Mouse (Mus musculus) lung, embryonic 16.5 days (tissue): Measurements from ENCODE around the gene Tmem151a. TPM values are rescaled to one million over a fixed set of nuclear protein-coding genes. Genes with fewer than 3 reads are reported as not detected.

Source experiments
- ATAC-seq: fragments of 200-750 bp; cut with Nextera tagmentation; 2 replicates; pipeline ENCODE4 v1.8.0; 2017; ENCODE audit warnings: low read depth, mild to moderate bottlenecking, moderate library complexity
- H3K27ac ChIP-seq: fragments of 300-500 bp; sonication (generic); 2 replicates; pipeline ENCODE4 v1.5.1; 2014; ENCODE audit warnings: mild to moderate bottlenecking, control low read depth, low read length
- H3K27me3 ChIP-seq: fragments of 300-500 bp; sonication (generic); 2 replicates; pipeline ENCODE4 v1.6.1; 2014; ENCODE audit warnings: low read depth, low read length, mixed read lengths; ENCODE audit not compliant: control insufficient read depth, insufficient read depth
- H3K36me3 ChIP-seq: fragments of 300-500 bp; sonication (generic); 2 replicates; pipeline ENCODE4 v1.6.1; 2014; ENCODE audit warnings: low read length; ENCODE audit not compliant: control insufficient read depth, insufficient read depth
- H3K4me1 ChIP-seq: fragments of 300-500 bp; sonication (generic); replicated peaks from 2 replicates; pipeline ENCODE4 v1.6.1; 2014; ENCODE audit warnings: low read length, mixed read lengths; ENCODE audit not compliant: control insufficient read depth, insufficient read depth
- H3K4me2 ChIP-seq: fragments of 300-500 bp; sonication (generic); 2 replicates; pipeline ENCODE4 v1.6.1; 2014; ENCODE audit warnings: low read depth, low read length, control low read depth
- H3K4me3 ChIP-seq: fragments of 300-500 bp; sonication (generic); 2 replicates; pipeline ENCODE4 v1.5.1; 2014; ENCODE audit warnings: mild to moderate bottlenecking, low read length, control low read depth
- H3K9ac ChIP-seq: fragments of 300-500 bp; sonication (generic); 2 replicates; pipeline ENCODE4 v1.6.1; 2014; ENCODE audit warnings: low read length, control low read depth
- H3K9me3 ChIP-seq: fragments of 300-500 bp; sonication (generic); 2 replicates; pipeline ENCODE4 v1.6.1; 2016; ENCODE audit warnings: low read length; ENCODE audit not compliant: control insufficient read depth
- WGBS: fragments of 180-500 bp; shearing (Covaris S2); extraction: QIAGEN DNeasy Blood & Tissue Kit; methylation state at CpG from one replicate; pipeline ENCODE4 v1.1.7; 2014; 5-methylcytosine and 5-hydroxymethylcytosine counted together
- polyA plus RNA-seq: library from polyadenylated mRNA; unstranded; fragments of >200 nt; fragmentation: Nextera tagmentation; extraction: Ambion mirVana; gene quantifications from 2 replicates; pipeline ENCODE4 v1.2.1, GENCODE M21; 2015

Gene Tmem151a
- polyA plus RNA-seq, 1 experiment from 2014 or later, result 3.6 TPM

DNA sequence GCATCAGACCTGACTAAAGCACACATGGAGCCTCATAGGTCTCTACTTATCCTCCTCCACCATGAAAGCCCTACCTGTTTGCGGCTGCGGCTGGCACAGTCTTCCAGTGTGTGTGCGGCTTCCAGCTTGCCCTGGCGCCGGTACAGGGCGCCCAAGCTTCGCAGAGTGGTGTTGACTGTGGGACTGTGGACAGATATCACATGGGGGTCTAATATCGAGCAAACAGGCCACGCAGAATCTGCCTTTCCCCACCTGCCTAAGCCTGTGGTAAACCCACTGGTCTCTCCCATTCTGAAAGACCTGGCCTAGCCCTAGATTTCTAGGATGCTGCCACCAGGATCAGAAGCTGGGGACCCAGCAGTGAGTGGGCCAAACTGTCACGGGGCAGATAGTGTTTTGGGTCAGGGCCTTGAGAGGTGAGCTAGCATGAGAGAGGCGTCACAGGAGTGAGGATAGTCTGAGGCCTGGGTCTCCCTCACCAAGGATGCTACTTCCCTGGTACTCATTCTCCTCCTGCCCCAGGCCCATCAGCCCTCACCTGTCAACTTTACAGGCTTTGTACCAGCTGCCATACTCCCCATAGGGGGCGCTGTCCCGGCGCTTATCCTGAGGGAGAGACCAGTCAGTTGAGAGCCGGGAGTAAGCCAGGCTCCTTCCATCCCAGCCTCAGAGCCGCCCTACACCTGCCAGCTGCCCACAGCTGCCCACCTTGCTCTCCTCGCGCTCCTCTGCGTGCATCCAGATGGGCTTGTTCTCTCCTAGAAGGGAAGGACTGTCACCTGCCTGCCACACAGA, 24.5 kb upstream of the Tmem151a start:
- no peak for ATAC-seq
- Histone ChIP-seq H3K36me3 (peaks cover 16% of the 10 kb centered on the region), H3K27me3 (no peaks in the 10 kb centered on the region), H3K4me3 (no peak overlapping the region), H3K27ac (peak overlapping the region; percentile 64; the same call in 1 of the 2 replicates), H3K4me1 (peaks cover 13% of the 10 kb centered on the region), H3K9me3 (no peaks in the 10 kb centered on the region), H3K9ac (no peak overlapping the region), H3K4me2 (no peak overlapping the region)
- 76% methylated on average over 19 of the region's 19 CpGs for WGBS

GRCm38 (mm10) chr19:5108702-5109101, 23.4 kb upstream of the Tmem151a start:
- H3K36me3 ChIP-seq, result peaks cover 24% of the 10 kb centered on the region
- H3K27me3 ChIP-seq, result no peaks in the 10 kb centered on the region
- no peaks in the 10 kb centered on the region for H3K9me3 ChIP-seq
- H3K9ac ChIP-seq, result no peak overlapping the region
- H3K4me2 ChIP-seq, result no peak overlapping the region
- H3K4me3 ChIP-seq, result no peak overlapping the region
- WGBS, result 42% methylated on average over 4 of the region's 4 CpGs
- no peak for ATAC-seq
- H3K27ac ChIP-seq, result peak overlapping the region; percentile 64
- H3K4me1 ChIP-seq, result peaks cover 13% of the 10 kb centered on the region

DNA sequence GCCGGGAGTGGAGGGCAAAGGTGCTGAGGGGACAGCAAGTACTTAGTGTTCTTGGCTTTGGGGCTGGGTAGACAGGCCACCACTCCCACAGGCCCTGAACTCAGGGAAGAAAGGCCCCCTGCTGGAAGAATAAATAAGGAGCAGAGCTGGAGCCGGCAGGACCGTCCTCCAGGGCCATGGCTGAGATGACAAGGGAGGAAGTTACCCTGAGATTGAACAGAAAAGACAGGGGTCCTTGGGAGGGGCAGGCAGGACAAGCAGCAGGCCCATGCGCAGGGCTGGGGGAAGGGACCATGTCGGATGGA, 22.9 kb upstream of the Tmem151a start:
- Histone ChIP-seq H3K27me3 (no peaks in the 10 kb centered on the region), H3K9ac (no peak overlapping the region), H3K4me2 (no peak overlapping the region), H3K36me3 (peaks cover 28% of the 10 kb centered on the region), H3K27ac (peak overlapping the region; percentile 64), H3K4me3 (no peak overlapping the region), H3K9me3 (no peaks in the 10 kb centered on the region), H3K4me1 (peaks cover 13% of the 10 kb centered on the region)
- 0 out of 2 replicates have a peak, but pooled peaks have one; percentile 16 for ATAC-seq
- WGBS, result 18% methylated on average over 5 of the region's 5 CpGs

DNA sequence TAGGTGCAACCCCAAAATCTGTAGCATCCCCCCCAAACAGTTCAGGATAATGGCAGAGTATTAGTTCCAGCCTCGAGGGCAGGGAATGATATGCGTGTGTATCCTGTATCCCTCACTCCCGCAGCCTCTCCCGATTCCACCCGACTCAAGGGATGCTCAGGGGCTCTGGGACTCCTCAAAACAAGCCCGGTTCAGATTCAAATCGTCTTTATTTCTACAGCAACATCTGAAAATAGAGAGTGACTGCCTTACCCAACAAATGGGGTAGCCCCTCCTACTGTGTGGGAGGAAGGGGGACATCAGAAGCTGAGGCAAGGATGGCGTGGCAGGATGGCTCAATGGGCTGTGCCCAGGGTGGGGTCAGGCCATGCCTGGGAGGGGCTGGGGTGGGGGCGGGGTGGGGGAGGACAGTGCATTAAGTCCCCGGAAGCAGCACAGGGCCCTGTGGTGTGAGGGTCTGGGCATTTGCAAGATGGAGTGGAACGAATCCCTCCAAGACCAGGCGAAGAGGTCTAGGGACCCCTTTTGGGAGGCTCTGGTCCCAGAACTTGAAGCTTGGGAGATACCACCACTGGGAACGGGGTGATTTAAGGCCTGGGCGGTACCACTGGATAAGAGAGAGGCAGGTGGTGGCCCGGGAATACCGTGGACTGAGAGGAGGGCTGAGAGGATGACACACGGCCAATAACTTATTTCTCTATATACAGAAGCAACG, 22.4 kb upstream of the Tmem151a start:
- Histone ChIP-seq H3K9me3 (no peaks in the 10 kb centered on the region), H3K4me1 (peaks cover 13% of the 10 kb centered on the region), H3K27ac (peak overlapping the region; percentile 64), H3K9ac (peak overlapping the region; percentile 16; the same call in 1 of the 2 replicates), H3K36me3 (peaks cover 29% of the 10 kb centered on the region), H3K27me3 (no peaks in the 10 kb centered on the region), H3K4me3 (no peak overlapping the region; the same call in 1 of the 2 replicates), H3K4me2 (no peak overlapping the region)
- 62% methylated on average over 18 of the region's 18 CpGs for WGBS
- no peak for ATAC-seq

DNA sequence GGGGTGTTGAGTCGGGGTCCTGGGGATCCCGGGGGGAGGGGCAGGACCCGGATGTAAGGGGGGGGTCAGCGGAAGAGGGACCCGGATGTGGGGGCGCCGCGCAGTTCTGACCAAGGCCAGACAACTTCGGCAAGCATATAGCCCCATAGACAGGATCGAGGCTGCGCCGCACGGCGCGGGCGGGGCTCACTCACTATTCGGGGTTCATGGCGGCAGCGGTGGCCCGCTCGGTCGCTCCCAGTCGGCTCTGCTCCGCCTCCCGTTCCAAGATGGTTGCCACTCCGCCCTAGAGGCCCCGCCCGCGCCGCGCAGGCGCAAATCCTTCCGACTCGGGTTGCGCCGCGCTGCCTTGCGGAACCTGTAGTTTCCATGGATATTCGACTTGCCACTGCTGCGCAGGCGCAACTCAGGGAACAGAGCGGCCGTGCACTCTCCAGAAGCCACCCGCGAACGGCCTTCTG, 21.4 kb upstream of the Tmem151a start, which contains the start of gene Rab1b:
Gene Rab1b (minus strand): TSS at position 342 of the 461 bp plus-strand sequence.
- Histone ChIP-seq H3K4me3 (peak within 1 kb of the TSS; percentile 86), H3K4me2 (peak within 1 kb of the TSS; percentile 79), H3K27me3 (no peaks in the 10 kb centered on the region), H3K9ac (peak within 1 kb of the TSS; percentile 91), H3K4me1 (peaks cover 13% of the 10 kb centered on the region), H3K27ac (peak within 1 kb of the TSS; percentile 94), H3K9me3 (no peaks in the 10 kb centered on the region), H3K36me3 (peaks cover 27% of the 10 kb centered on the region)
- ATAC-seq, result peak; percentile 96
- WGBS, result under 1% methylated on average over 46 of the region's 46 CpGs

DNA sequence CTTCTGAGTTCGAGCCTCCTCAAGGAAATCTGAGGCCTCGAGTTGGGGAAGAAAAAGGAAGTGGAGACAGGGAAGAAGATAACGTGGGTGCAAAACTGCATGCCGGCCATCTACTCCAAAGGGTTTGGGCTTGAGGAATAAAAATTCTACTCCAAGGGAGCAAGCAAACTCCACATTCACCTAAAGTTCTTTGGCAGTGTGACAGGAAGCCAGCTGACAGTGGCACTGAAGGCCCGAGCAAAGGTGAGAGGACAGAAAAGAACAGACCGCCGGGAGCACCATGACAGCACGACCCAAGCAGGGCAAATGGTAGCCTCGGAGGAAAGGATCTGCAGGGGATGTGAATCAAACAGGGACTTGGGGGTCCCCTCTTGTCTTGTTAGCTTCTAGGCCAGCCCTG, 20.7 kb upstream of the Tmem151a start:
- Histone ChIP-seq H3K9me3 (no peaks in the 10 kb centered on the region), H3K27ac (peak overlapping the region; percentile 94), H3K27me3 (no peaks in the 10 kb centered on the region), H3K4me3 (peak overlapping the region; percentile 86), H3K36me3 (peaks cover 25% of the 10 kb centered on the region), H3K4me2 (peak overlapping the region; percentile 79), H3K9ac (peak overlapping the region; percentile 91), H3K4me1 (peaks cover 13% of the 10 kb centered on the region)
- WGBS, result 3% methylated on average over 9 of the region's 9 CpGs
- ATAC-seq, result no peak; the same call in 1 of the 2 replicates

DNA sequence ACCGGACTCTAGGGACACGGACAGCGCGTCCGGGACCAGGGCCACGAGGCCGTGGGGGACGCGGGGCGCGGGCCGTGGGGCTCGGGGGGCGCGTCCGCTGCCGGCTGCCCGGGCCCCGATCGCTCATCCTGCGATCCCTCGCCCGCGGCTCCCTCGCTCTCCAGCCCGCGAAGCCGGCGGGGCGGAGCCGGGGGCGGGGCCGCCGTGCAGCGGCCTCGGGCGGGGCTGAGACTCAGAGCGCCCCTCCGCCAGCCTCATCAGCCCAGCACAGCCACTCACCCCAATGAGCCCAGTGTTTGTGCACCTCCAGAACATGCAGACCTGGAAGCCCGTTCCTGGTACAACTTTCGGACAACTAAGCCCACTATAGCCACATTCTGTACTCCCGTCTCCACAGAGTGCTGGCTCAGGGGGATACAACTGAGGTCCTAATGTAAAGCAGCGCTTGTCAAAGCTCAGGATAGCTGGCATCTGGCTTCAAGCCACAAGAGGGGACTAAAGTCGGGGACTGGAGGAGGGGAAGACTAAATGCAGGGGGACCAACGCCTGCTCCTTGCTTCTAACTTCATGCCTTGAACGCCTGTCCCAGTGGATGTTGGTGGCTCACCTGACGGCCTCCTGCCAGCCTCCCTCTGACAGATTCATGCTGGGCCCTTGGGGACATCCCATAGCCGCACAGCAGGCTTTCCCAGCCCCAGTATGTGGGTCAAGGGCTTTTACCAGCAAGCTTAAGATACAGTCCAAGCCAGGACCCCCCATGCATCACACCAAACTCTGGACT, 13.2 kb upstream of the Tmem151a start, which contains the start of gene Cnih2:
Gene Cnih2 (minus strand): TSS at position 159 of the 781 bp plus-strand sequence.
- ATAC-seq, result peak; percentile 79
- 4% methylated on average over 32 of the region's 48 CpGs for WGBS
- Histone ChIP-seq H3K4me2 (peak within 1 kb of the TSS; percentile 99), H3K27me3 (peaks cover 3% of the 10 kb centered on the region; the same call in 1 of the 2 replicates), H3K4me1 (peaks cover 12% of the 10 kb centered on the region), H3K9me3 (no peaks in the 10 kb centered on the region), H3K9ac (peak within 1 kb of the TSS; percentile 72), H3K27ac (no peak within 1 kb of the TSS), H3K36me3 (peaks cover 21% of the 10 kb centered on the region), H3K4me3 (peak within 1 kb of the TSS; percentile 57)

GRCm38 (mm10) chr19:5097521-5098362, 12.4 kb upstream of the Tmem151a start:
- peak overlapping the region; percentile 72 for H3K9ac ChIP-seq
- peak overlapping the region; percentile 99 for H3K4me2 ChIP-seq
- no peak; the same call in 1 of the 2 replicates for ATAC-seq
- H3K27ac ChIP-seq, result no peak overlapping the region
- H3K4me3 ChIP-seq, result peak overlapping the region; percentile 57
- H3K27me3 ChIP-seq, result peaks cover 3% of the 10 kb centered on the region; the same call in 1 of the 2 replicates
- peaks cover 12% of the 10 kb centered on the region for H3K4me1 ChIP-seq
- 4% methylated on average over 27 of the region's 31 CpGs for WGBS
- peaks cover 19% of the 10 kb centered on the region for H3K36me3 ChIP-seq
- no peaks in the 10 kb centered on the region for H3K9me3 ChIP-seq
